In genomic region chr10:80014484-80015290, GRCm38 (mm10) we compare ENCODE assay signal across 10 mouse cellular contexts. TPM values are rescaled to one million over a fixed set of nuclear protein-coding genes. Genes with fewer than 3 reads are reported as not detected.
DNase-seq lines count a peak whose midpoint lies in the region; ATAC-seq and TF ChIP-seq lines count a peak whose summit lies in the region.
"Had no signal": no experiment of that assay in that cellular context is flagged by ENCODE, and none has a peak within 500 bp of the region (broad histone marks: within the 10 kb centered on the region; RNA-seq: fewer than 3 reads in every experiment).

No protein-coding gene starts in this region.

- intact Hi-C loops in gastrocnemius, postnatal 14 days (cut with DNase I; ENCODE audit: low total_unique reads) = no loop called here

- 0 out of 2 replicates have a peak, but pooled peaks cover 4% of the 10 kb centered on the region for H3K36me3 ChIP-seq in kidney, postnatal 0 days (ENCODE audit: insufficient read depth, low read length)
- H3K36me3 ChIP-seq in intestine, postnatal 0 days (ENCODE audit: control insufficient read depth, insufficient read depth) = peaks cover 23% of the 10 kb centered on the region; the same call in 1 of the 2 replicates

- peak; percentile 44 for TF ChIP-seq CTCF in kidney, postnatal 0 days (IDR thresholded peaks at IDR 0.05; ENCODE audit: low read depth)
- TF ChIP-seq CTCF in intestine, postnatal 0 days (IDR thresholded peaks at IDR 0.05; ENCODE audit: low read depth) = peak; percentile 61

- H3K9ac ChIP-seq in kidney, postnatal 0 days (ENCODE audit: low read depth, low read length) = no peak overlapping the region
- H3K9ac ChIP-seq in intestine, postnatal 0 days (ENCODE audit: low read depth, low read length) = no peak overlapping the region

- no peaks in the 10 kb centered on the region for H3K9me3 ChIP-seq in kidney, postnatal 0 days (replicated peaks; ENCODE audit: low read length)
- H3K9me3 ChIP-seq in intestine, postnatal 0 days (ENCODE audit: control insufficient read depth) = no peaks in the 10 kb centered on the region

- H3K4me3 ChIP-seq in kidney, postnatal 0 days (replicated peaks; ENCODE audit: low read depth, low read length) = no peak overlapping the region
- no peak overlapping the region for H3K4me3 ChIP-seq in intestine, postnatal 0 days (ENCODE audit: low read depth, low read length)

- DNase-seq in kidney, postnatal 0 days (ENCODE audit: low spot score) = no peak
- DNase-seq in kidney, adult 8-10 months = no peak
- DNase-seq in ES-CJ7 (ENCODE audit: low read depth, low spot score) = peak; percentile 67
- DNase-seq in lung, postnatal 36 days = peak; percentile 85
- no peak for DNase-seq in c-Kit-positive CD71-positive TER-119-positive erythroid progenitor cells, embryonic 14.5 days (ENCODE audit: low spot score)
- no peak for DNase-seq in ovary, adult 18-20 months (ENCODE audit: low spot score)
- DNase-seq in gastrocnemius, postnatal 14 days = no peak
- DNase-seq: cerebellum, adult 8-10 months had no signal

- no peak overlapping the region for H3K27ac ChIP-seq in kidney, postnatal 0 days
- H3K27ac ChIP-seq in intestine, postnatal 0 days (ENCODE audit: low read depth, low read length) = no peak overlapping the region
- H3K27ac ChIP-seq: forebrain, embryonic 10.5 days had no signal

- 0 out of 2 replicates have a peak, but pooled peaks cover 9% of the 10 kb centered on the region for H3K27me3 ChIP-seq in kidney, postnatal 0 days (ENCODE audit: insufficient read depth, low read length)
- H3K27me3 ChIP-seq in intestine, postnatal 0 days (replicated peaks; ENCODE audit: control insufficient read depth, insufficient read depth, low read length) = peaks cover 13% of the 10 kb centered on the region; the same call in 1 of the 2 replicates

- 24% methylated on average over 28 of the region's 28 CpGs for WGBS in kidney, postnatal 0 days
- WGBS in intestine, postnatal 0 days = 30% methylated on average over 28 of the region's 28 CpGs

- no peak overlapping the region for H3K4me2 ChIP-seq in kidney, postnatal 0 days (ENCODE audit: low read length)
- H3K4me2 ChIP-seq in intestine, postnatal 0 days (replicated peaks; ENCODE audit: low read depth) = no peak overlapping the region

- ATAC-seq in kidney, postnatal 0 days (replicated peaks; ENCODE audit: low FRiP score, low read depth) = no peak
- ATAC-seq in intestine, postnatal 0 days = peak; percentile 34

- peaks cover 8% of the 10 kb centered on the region; the same call in 1 of the 2 replicates for H3K4me1 ChIP-seq in kidney, postnatal 0 days (replicated peaks; ENCODE audit: insufficient read depth, low read length)
- H3K4me1 ChIP-seq in intestine, postnatal 0 days (replicated peaks; ENCODE audit: control insufficient read depth, insufficient read depth, low read length) = no peaks in the 10 kb centered on the region

RNA-seq across cellular contexts. Expression of gene Arhgap45, which starts 1.8 kb away (rescaled TPM):
- polyA plus RNA-seq in kidney, postnatal 0 days (2015; fragmentation: Nextera tagmentation; extraction: Ambion mirVana) = 4.0 and 4.6 TPM in 2 replicates
- polyA plus RNA-seq in intestine, postnatal 0 days (2015; fragmentation: Nextera tagmentation; extraction: Ambion mirVana) = 1.2 and 1.3 TPM in 2 replicates
- 1 to 10 TPM; 1.7 to 1.9 TPM for total RNA-seq in gastrocnemius, postnatal 14 days (2021)

RNA-seq across cellular contexts. Expression of gene Abca7, which starts 18.4 kb away (rescaled TPM):
- polyA plus RNA-seq in kidney, postnatal 0 days (2015; fragmentation: Nextera tagmentation; extraction: Ambion mirVana) = 2.4 and 2.6 TPM in 2 replicates
- polyA plus RNA-seq in intestine, postnatal 0 days (2015; fragmentation: Nextera tagmentation; extraction: Ambion mirVana) = 2.2 and 2.5 TPM in 2 replicates
- total RNA-seq in gastrocnemius, postnatal 14 days (2021) = 1 to 10 TPM; 4.2 TPM

RNA-seq across cellular contexts. Expression of gene Polr2e, which starts 24.9 kb away (rescaled TPM):
- polyA plus RNA-seq in kidney, postnatal 0 days (2015; fragmentation: Nextera tagmentation; extraction: Ambion mirVana) = 208 and 210 TPM in 2 replicates
- polyA plus RNA-seq in intestine, postnatal 0 days (2015; fragmentation: Nextera tagmentation; extraction: Ambion mirVana) = 90.0 and 98.5 TPM in 2 replicates
- total RNA-seq in gastrocnemius, postnatal 14 days (2021) = 10 to 100 TPM; 45.3 to 55.6 TPM

RNA-seq across cellular contexts. Expression of gene Cnn2, which starts 26.3 kb away (rescaled TPM):
- polyA plus RNA-seq in kidney, postnatal 0 days (2015; fragmentation: Nextera tagmentation; extraction: Ambion mirVana) = 221 and 261 TPM in 2 replicates
- 109 and 117 TPM in 2 replicates for polyA plus RNA-seq in intestine, postnatal 0 days (2015; fragmentation: Nextera tagmentation; extraction: Ambion mirVana)
- 10 to 100 TPM; 19.2 to 24.8 TPM for total RNA-seq in gastrocnemius, postnatal 14 days (2021)

RNA-seq across cellular contexts. Expression of gene Tmem259, which starts 30.6 kb away (rescaled TPM):
- 23.7 and 26.6 TPM in 2 replicates for polyA plus RNA-seq in kidney, postnatal 0 days (2015; fragmentation: Nextera tagmentation; extraction: Ambion mirVana)
- 24.7 and 25.3 TPM in 2 replicates for polyA plus RNA-seq in intestine, postnatal 0 days (2015; fragmentation: Nextera tagmentation; extraction: Ambion mirVana)
- 10 to 100 TPM; 76.2 to 84.5 TPM for total RNA-seq in gastrocnemius, postnatal 14 days (2021)

Comparison
In these comparisons a context has a peak if more than half of its experiments do, and no peak if none do; other contexts are left out.
1. DNase-seq: peak in ES-CJ7 (single experiment) and lung, postnatal 36 days (single experiment); none in kidney, postnatal 0 days (single experiment), kidney, adult 8-10 months (0 of 2), c-Kit-positive CD71-positive TER-119-positive erythroid progenitor cells, embryonic 14.5 days (single experiment), ovary, adult 18-20 months (single experiment) and gastrocnemius, postnatal 14 days (single experiment).